Mouse (Mus musculus) megakaryocyte, embryonic 14.5 days (primary cell): ENCODE measurements at regions not wholly inside any gene's neighbourhood (a gene's known extent, or its start where the extent isn't known, plus 50 kb on each side); places are given as distances from the start of the nearest gene placed in this dataset.

ENCODE experiments used
- FLI1 ChIP-seq: IDR thresholded peaks from 2 replicates; pipeline ENCODE4 v1.6.1; 2012; ENCODE audit warnings: low read length, inconsistent platforms, mixed read lengths
- GATA1 ChIP-seq: IDR thresholded peaks from 3 replicates; pipeline ENCODE4 v1.6.1; 2012; ENCODE audit warnings: mixed read lengths, low read length, inconsistent platforms, borderline replicate concordance

DNA sequence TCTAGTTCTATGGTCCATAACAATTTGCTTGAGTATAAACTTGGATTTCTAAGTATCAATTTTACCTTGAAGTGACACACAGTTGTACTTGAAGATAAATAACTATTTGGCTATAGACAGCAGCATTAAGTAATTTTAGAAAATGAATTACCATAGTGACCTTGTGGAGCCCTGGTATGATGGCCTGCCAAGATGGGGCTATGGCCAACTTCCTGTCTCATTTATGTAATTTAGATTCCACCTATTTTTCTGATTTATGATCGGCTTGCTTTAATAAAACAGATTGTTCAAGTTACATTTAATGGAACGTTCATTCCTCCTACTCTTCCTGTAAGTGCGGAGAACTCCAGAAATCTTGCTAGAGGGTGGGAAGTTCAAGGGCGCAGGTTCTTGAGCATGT, 613.2 kb upstream of the Nrp1 start:
- no peak for TF ChIP-seq GATA1
- TF ChIP-seq FLI1 = no peak
